9 mouse cellular contexts compared by ENCODE assay signal in genomic region chr1:181728707-181729106, GRCm38 (mm10).
DNase-seq lines count a peak whose midpoint lies in the region; ATAC-seq and TF ChIP-seq lines count a peak whose summit lies in the region.
"Had no signal": no experiment of that assay in that cellular context is flagged by ENCODE, and none has a peak within 500 bp of the region (broad histone marks: within the 10 kb centered on the region; RNA-seq: fewer than 3 reads in every experiment).

No protein-coding gene starts in this region.

- TF ChIP-seq POLR2A in bone marrow, adult 2 months (IDR thresholded peaks at IDR 0.05; ENCODE audit: borderline replicate concordance, control insufficient read depth, low read depth, low read length): no peak

- H3K27me3 ChIP-seq in midbrain, embryonic 14.5 days (ENCODE audit: control insufficient read depth, insufficient read depth, low read length): no peaks in the 10 kb centered on the region
- H3K27me3 ChIP-seq in midbrain, embryonic 13.5 days: no peaks in the 10 kb centered on the region
- H3K27me3 ChIP-seq in midbrain, embryonic 10.5 days (ENCODE audit: low read depth, poor library complexity, severe bottlenecking): no peaks in the 10 kb centered on the region
- H3K27me3 ChIP-seq: lung, embryonic 15.5 days had no signal

- 64% methylated on average over 5 of the region's 5 CpGs for WGBS in midbrain, embryonic 14.5 days
- 60% methylated on average over 5 of the region's 5 CpGs for WGBS in midbrain, embryonic 13.5 days
- WGBS in bone marrow, adult 2 months: 46% methylated on average over 5 of the region's 5 CpGs
- WGBS in midbrain, embryonic 10.5 days: 64% methylated on average over 5 of the region's 5 CpGs

- TF ChIP-seq CTCF in bone marrow, adult 2 months (IDR thresholded peaks at IDR 0.05; ENCODE audit: control insufficient read depth, insufficient read depth, low read length): peak; percentile 52

- no peak overlapping the region for H3K9ac ChIP-seq in midbrain, embryonic 14.5 days (replicated peaks; ENCODE audit: low read length)
- no peak overlapping the region for H3K9ac ChIP-seq in midbrain, embryonic 13.5 days (replicated peaks)
- H3K9ac ChIP-seq: lung, embryonic 15.5 days had no signal

- no peaks in the 10 kb centered on the region for H3K9me3 ChIP-seq in midbrain, embryonic 14.5 days (ENCODE audit: control insufficient read depth, low read length)
- no peaks in the 10 kb centered on the region for H3K9me3 ChIP-seq in midbrain, embryonic 13.5 days
- H3K9me3 ChIP-seq in midbrain, embryonic 10.5 days (replicated peaks): no peaks in the 10 kb centered on the region
- H3K9me3 ChIP-seq: lung, embryonic 15.5 days had no signal

- DNase-seq in cerebellum, postnatal 10 days: peak; percentile 61 to 63
- no peak for DNase-seq in cerebellum, adult 9-11 months
- peak; percentile 46 for DNase-seq in midbrain, embryonic 14.5 days
- peak; percentile 50 for DNase-seq in kidney, postnatal 10 days
- peak; percentile 58 for DNase-seq in naive thymus-derived CD4-positive, alpha-beta T cell, adult 2 months (ENCODE audit: low read depth)
- no peak for DNase-seq in midbrain, embryonic 10.5 days (ENCODE audit: low spot score)

- H3K36me3 ChIP-seq in midbrain, embryonic 14.5 days (ENCODE audit: control insufficient read depth, insufficient read depth, low read length): no peaks in the 10 kb centered on the region
- no peaks in the 10 kb centered on the region for H3K36me3 ChIP-seq in midbrain, embryonic 13.5 days
- no peaks in the 10 kb centered on the region for H3K36me3 ChIP-seq in midbrain, embryonic 10.5 days
- H3K36me3 ChIP-seq: lung, embryonic 15.5 days had no signal

- no peak overlapping the region for H3K27ac ChIP-seq in midbrain, embryonic 14.5 days (replicated peaks; ENCODE audit: low read depth, low read length)
- H3K27ac ChIP-seq in midbrain, embryonic 13.5 days: no peak overlapping the region
- H3K27ac ChIP-seq in bone marrow, adult 2 months (ENCODE audit: control insufficient read depth, insufficient read depth, low read depth, low read length, poor library complexity): no peak overlapping the region
- H3K27ac ChIP-seq in midbrain, embryonic 10.5 days (replicated peaks): no peak overlapping the region
- H3K27ac ChIP-seq: lung, embryonic 15.5 days had no signal

- no peaks in the 10 kb centered on the region for H3K4me1 ChIP-seq in midbrain, embryonic 14.5 days (ENCODE audit: control insufficient read depth, insufficient read depth, low read length)
- H3K4me1 ChIP-seq in midbrain, embryonic 13.5 days (replicated peaks): no peaks in the 10 kb centered on the region
- H3K4me1 ChIP-seq in bone marrow, adult 2 months (ENCODE audit: control insufficient read depth, insufficient read depth, low read length): no peaks in the 10 kb centered on the region
- no peaks in the 10 kb centered on the region for H3K4me1 ChIP-seq in midbrain, embryonic 10.5 days
- H3K4me1 ChIP-seq: lung, embryonic 15.5 days had no signal

- no peak overlapping the region for H3K4me3 ChIP-seq in midbrain, embryonic 14.5 days (replicated peaks; ENCODE audit: low read depth, low read length)
- H3K4me3 ChIP-seq in midbrain, embryonic 13.5 days (replicated peaks): no peak overlapping the region
- H3K4me3 ChIP-seq in bone marrow, adult 2 months (replicated peaks; ENCODE audit: control insufficient read depth, low read depth, low read length): no peak overlapping the region
- H3K4me3 ChIP-seq in midbrain, embryonic 10.5 days: no peak overlapping the region
- H3K4me3 ChIP-seq: lung, embryonic 15.5 days had no signal

- H3K4me2 ChIP-seq in midbrain, embryonic 14.5 days (ENCODE audit: low read length): no peak overlapping the region
- no peak overlapping the region for H3K4me2 ChIP-seq in midbrain, embryonic 13.5 days (replicated peaks)
- H3K4me2 ChIP-seq: lung, embryonic 15.5 days had no signal

- ATAC-seq in midbrain, embryonic 14.5 days (ENCODE audit: low FRiP score, low TSS enrichment): no peak
- ATAC-seq in midbrain, embryonic 13.5 days: no peak

Comparison
In these comparisons a context has a peak if more than half of its experiments do, and no peak if none do; other contexts are left out.
1. DNase-seq: peak in cerebellum, postnatal 10 days (2 of 2), midbrain, embryonic 14.5 days (single experiment), kidney, postnatal 10 days (single experiment) and naive thymus-derived CD4-positive, alpha-beta T cell, adult 2 months (single experiment); none in cerebellum, adult 9-11 months (single experiment) and midbrain, embryonic 10.5 days (single experiment).